Mouse (Mus musculus): Measurements from ENCODE around the gene Cwc27.

The Cwc27 gene

GRCm38 (mm10) chr13:104816635-104817571, at the start of gene Cwc27:
TSS of gene Cwc27 (minus strand) at chr13:104817142.
- DNase-seq (ENCODE audit: low spot score), result peak; percentile 88

- DNase-seq (ENCODE audit: low spot score), result no peak
Measured at GRCm38 (mm10) chr13:104866726-104867125, 49.8 kb upstream of the Cwc27 start.

- peak; percentile 29 for DNase-seq (ENCODE audit: low spot score)
Measured at GRCm38 (mm10) chr13:104863127-104863979, 46.4 kb upstream of the Cwc27 start, which contains the start of gene Shisal2b. TSS of gene Shisal2b (minus strand) at chr13:104863893.

- DNase-seq (ENCODE audit: low spot score), result no peak
Measured at GRCm38 (mm10) chr13:104853645-104854044, 36.7 kb upstream of the Cwc27 start.

- no peak for DNase-seq (ENCODE audit: low spot score)
Measured at GRCm38 (mm10) chr13:104843295-104844089, 26.6 kb upstream of the Cwc27 start.

GRCm38 (mm10) chr13:104841937-104842336, 25.0 kb upstream of the Cwc27 start:
- no peak for DNase-seq (ENCODE audit: low spot score)

- DNase-seq (ENCODE audit: low spot score), result no peak
Measured at GRCm38 (mm10) chr13:104837628-104838027, 20.7 kb upstream of the Cwc27 start.

GRCm38 (mm10) chr13:104832811-104833210, 15.9 kb upstream of the Cwc27 start:
- no peak for DNase-seq (ENCODE audit: low spot score)

GRCm38 (mm10) chr13:104825470-104825869, 8.5 kb upstream of the Cwc27 start:
- DNase-seq (ENCODE audit: low spot score), result no peak

GRCm38 (mm10) chr13:104822411-104822838, 5.5 kb upstream of the Cwc27 start:
- DNase-seq (ENCODE audit: low spot score), result peak; percentile 16

GRCm38 (mm10) chr13:104821908-104822307, 5.0 kb upstream of the Cwc27 start:
- DNase-seq (ENCODE audit: low spot score), result no peak

- no peak for DNase-seq (ENCODE audit: low spot score)
Measured at GRCm38 (mm10) chr13:104821192-104821591, 4.2 kb upstream of the Cwc27 start.

- no peak for DNase-seq (ENCODE audit: low spot score)
Measured at GRCm38 (mm10) chr13:104817696-104818095, 754 bp upstream of the Cwc27 start.

- DNase-seq (ENCODE audit: low spot score), result no peak
Measured at GRCm38 (mm10) chr13:104816270-104816634, 690 bp downstream of the Cwc27 start.

GRCm38 (mm10) chr13:104805681-104806080, 11.3 kb downstream of the Cwc27 start:
- no peak for DNase-seq (ENCODE audit: low spot score)

- no peak for DNase-seq (ENCODE audit: low spot score)
Measured at GRCm38 (mm10) chr13:104799566-104800182, 17.3 kb downstream of the Cwc27 start.

GRCm38 (mm10) chr13:104799067-104799466, 17.9 kb downstream of the Cwc27 start:
- DNase-seq (ENCODE audit: low spot score), result peak; percentile 2

- DNase-seq (ENCODE audit: low spot score), result no peak
Measured at GRCm38 (mm10) chr13:104794421-104794820, 22.5 kb downstream of the Cwc27 start.

- DNase-seq (ENCODE audit: low spot score), result no peak
Measured at GRCm38 (mm10) chr13:104792184-104792583, 24.8 kb downstream of the Cwc27 start, which contains the start of gene Srek1ip1. TSS of gene Srek1ip1 (plus strand) at chr13:104792484.

GRCm38 (mm10) chr13:104789663-104790062, 27.3 kb downstream of the Cwc27 start:
- no peak for DNase-seq (ENCODE audit: low spot score)

GRCm38 (mm10) chr13:104787260-104787659, 29.7 kb downstream of the Cwc27 start:
- no peak for DNase-seq (ENCODE audit: low spot score)

All from yolk sac, embryonic 10.5 days (tissue).